Mouse (Mus musculus): ENCODE measurements around the gene Fgd3.

- TF ChIP-seq CTCF (IDR thresholded peaks at IDR 0.05; ENCODE audit: borderline replicate concordance, insufficient read depth, low read depth, low read length) (no peak), POLR2A (IDR thresholded peaks at IDR 0.05; ENCODE audit: borderline replicate concordance, insufficient read depth, low read length) (no peak)
Observed at GRCm38 (mm10) chr13:49216808-49217561, 103.1 kb downstream of the Fgd3 start.

All from cerebellum, adult 2 months (tissue).